Mouse (Mus musculus) B cell, adult 2 months (primary cell): ENCODE results near the gene Csf2rb2.
A peak's percentile ranks its signal among the peaks of the same experiment; 100 is the strongest.
"Not testable (repeated sequence)": the region's sequence is repeated elsewhere in the genome, so short reads cannot be mapped to it uniquely, and the experiment has no call there.

Source experiments
- DNase-seq, 2 experiments: peaks; one replicate each; pipeline ENCODE4 v3.0.0; 2022

Csf2rb2 gene

GRCm38 (mm10) chr15:78305341-78305933 lies at the start of gene Csf2rb2:
Gene Csf2rb2, minus strand, starts transcription at chr15:78305721.
- peak in 1 of 2 experiments; percentile 15 for DNase-seq

GRCm38 (mm10) chr15:78354958-78355357 lies 49.4 kb upstream of the Csf2rb2 start:
- DNase-seq = peak; percentile 37 to 51

- DNase-seq = no peak
Observed at GRCm38 (mm10) chr15:78351586-78352165, 46.2 kb upstream of the Csf2rb2 start.

GRCm38 (mm10) chr15:78344567-78344966 lies 39.0 kb upstream of the Csf2rb2 start:
- DNase-seq = no peak

GRCm38 (mm10) chr15:78343683-78344082 lies 38.2 kb upstream of the Csf2rb2 start:
- no peak for DNase-seq

GRCm38 (mm10) chr15:78340919-78341318 lies 35.4 kb upstream of the Csf2rb2 start:
- not testable (repeated sequence) for DNase-seq

GRCm38 (mm10) chr15:78339627-78340423 lies 34.3 kb upstream of the Csf2rb2 start:
- DNase-seq = peak; percentile 58 to 64

GRCm38 (mm10) chr15:78334380-78334779 lies 28.9 kb upstream of the Csf2rb2 start:
- DNase-seq = no peak

- no peak for DNase-seq
Observed at GRCm38 (mm10) chr15:78332981-78333380, 27.5 kb upstream of the Csf2rb2 start.

- peak in 1 of 2 experiments; percentile 14 for DNase-seq
Observed at GRCm38 (mm10) chr15:78331523-78332340, 26.2 kb upstream of the Csf2rb2 start.

GRCm38 (mm10) chr15:78330706-78331105 lies 25.2 kb upstream of the Csf2rb2 start:
- no peak for DNase-seq

- DNase-seq = not testable (repeated sequence)
Observed at GRCm38 (mm10) chr15:78329972-78330371, 24.5 kb upstream of the Csf2rb2 start.

GRCm38 (mm10) chr15:78328520-78329097 lies 23.1 kb upstream of the Csf2rb2 start:
- no peak for DNase-seq

GRCm38 (mm10) chr15:78327753-78328341 lies 22.3 kb upstream of the Csf2rb2 start:
- not testable (repeated sequence) for DNase-seq

GRCm38 (mm10) chr15:78326747-78327146 lies 21.2 kb upstream of the Csf2rb2 start:
- DNase-seq = no peak

GRCm38 (mm10) chr15:78325671-78326339 lies 20.3 kb upstream of the Csf2rb2 start, which contains the start of gene Csf2rb:
Gene Csf2rb, plus strand, starts transcription at chr15:78325752.
- peak; percentile 40 to 50 for DNase-seq

- no peak for DNase-seq
Observed at GRCm38 (mm10) chr15:78324294-78324693, 18.8 kb upstream of the Csf2rb2 start.

- DNase-seq = no peak
Observed at GRCm38 (mm10) chr15:78323366-78323765, 17.8 kb upstream of the Csf2rb2 start.

- DNase-seq = peak; percentile 66
Observed at GRCm38 (mm10) chr15:78320825-78321496, 15.4 kb upstream of the Csf2rb2 start.

- DNase-seq = not testable (repeated sequence)
Observed at GRCm38 (mm10) chr15:78318338-78319171, 13.0 kb upstream of the Csf2rb2 start.
